Mouse (Mus musculus): ENCODE data around the gene Tbl3. TPM values are rescaled to one million over a fixed set of nuclear protein-coding genes. Genes with fewer than 3 reads are reported as not detected.

Gene Tbl3
- polyA plus RNA-seq, 1 experiment from 2014 or later = 45.9 TPM

DNA sequence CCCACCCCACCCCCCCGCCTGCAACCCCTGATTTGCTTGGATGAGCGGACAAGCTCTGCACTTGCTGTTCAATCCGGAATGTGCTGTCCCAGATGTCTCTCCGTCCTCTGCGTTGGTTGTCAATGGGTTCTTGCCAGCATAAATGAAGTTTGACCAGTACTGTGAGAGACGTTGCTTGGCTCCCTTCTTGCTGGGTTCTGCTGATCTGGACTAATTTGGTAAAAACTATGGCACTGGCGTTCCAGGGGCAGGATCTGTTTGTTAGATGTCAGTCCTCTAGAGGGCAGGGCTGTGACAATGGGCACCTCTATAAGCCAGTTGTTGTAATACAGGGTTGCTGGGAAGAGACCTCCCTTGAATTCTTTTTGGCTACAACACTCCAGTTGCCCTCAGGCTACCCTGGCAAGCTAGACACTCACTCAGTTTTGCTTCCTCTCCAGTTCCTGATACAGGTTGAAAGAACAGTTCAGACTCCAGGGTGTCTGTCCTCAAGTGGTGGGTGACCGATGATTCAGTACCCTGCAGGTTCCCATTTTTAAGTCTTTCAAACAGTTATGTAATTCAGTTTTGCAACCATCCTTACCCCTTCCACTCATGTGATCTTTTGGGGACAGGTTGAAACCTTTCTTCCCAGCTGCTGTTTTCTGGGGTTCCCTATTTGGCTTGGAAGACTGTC is 29.8 kb upstream of the Tbl3 start:
- Histone ChIP-seq H3K9me3 (replicated peaks) (no peaks in the 10 kb centered on the region), H3K27ac (ENCODE audit: poor library complexity, severe bottlenecking) (no peak overlapping the region), H3K27me3 (replicated peaks) (no peaks in the 10 kb centered on the region), H3K4me2 (peak overlapping the region; percentile 79), H3K36me3 (peaks cover 16% of the 10 kb centered on the region; the same call in 1 of the 2 replicates), H3K4me1 (replicated peaks) (peaks cover 23% of the 10 kb centered on the region), H3K9ac (peak overlapping the region; percentile 82), H3K4me3 (peak overlapping the region; percentile 69)
- 26% methylated on average over 8 of the region's 8 CpGs for WGBS
- no peak for ATAC-seq (ENCODE audit: insufficient number of reproducible peaks, low FRiP score)

DNA sequence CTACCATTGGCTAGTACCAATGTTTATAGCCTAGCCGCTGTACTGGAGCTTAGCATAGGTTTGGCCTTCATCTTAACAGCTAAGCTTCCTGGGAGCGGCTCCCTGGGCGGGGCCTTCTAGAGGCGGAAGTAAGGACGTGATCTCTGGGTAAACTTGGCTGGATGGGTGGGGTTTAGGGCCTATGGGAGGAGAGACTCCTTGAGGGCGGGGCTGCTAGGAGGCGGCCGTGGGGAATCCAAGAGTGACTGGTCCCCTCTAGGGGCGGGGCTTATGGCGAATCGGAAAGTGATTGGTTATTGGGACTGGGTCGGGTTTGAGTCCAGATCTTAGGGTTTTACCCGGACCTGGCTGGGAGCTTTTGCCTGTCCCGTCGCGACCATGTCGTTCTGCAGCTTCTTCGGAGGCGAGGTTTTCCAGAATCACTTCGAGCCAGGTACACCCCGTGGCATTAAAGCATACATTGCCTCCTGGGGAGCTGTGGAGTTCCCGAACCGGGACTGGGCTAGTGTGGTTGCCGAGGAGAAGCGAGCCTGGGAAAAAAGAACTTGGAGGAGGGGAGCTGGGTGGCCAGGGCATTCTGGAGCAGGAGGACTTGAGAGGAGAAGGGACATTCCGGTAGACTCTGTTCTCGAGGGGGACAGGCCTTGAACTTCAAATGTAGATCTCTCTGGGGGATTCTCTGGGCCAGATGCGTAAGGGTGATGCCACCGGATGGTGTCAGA is 29.0 kb upstream of the Tbl3 start, which contains the start of gene Msrb1:
Gene Msrb1, plus strand, starts transcription at position 313 of the 722 bp plus-strand sequence.
- Histone ChIP-seq H3K9ac (peak within 1 kb of the TSS; percentile 82), H3K36me3 (peaks cover 13% of the 10 kb centered on the region; the same call in 1 of the 2 replicates), H3K27ac (ENCODE audit: poor library complexity, severe bottlenecking) (peak within 1 kb of the TSS; percentile 51; the same call in 1 of the 2 replicates), H3K4me3 (peak within 1 kb of the TSS; percentile 69), H3K9me3 (replicated peaks) (no peaks in the 10 kb centered on the region), H3K27me3 (replicated peaks) (no peaks in the 10 kb centered on the region), H3K4me1 (replicated peaks) (peaks cover 30% of the 10 kb centered on the region), H3K4me2 (peak within 1 kb of the TSS; percentile 79)
- ATAC-seq (ENCODE audit: insufficient number of reproducible peaks, low FRiP score) = peak; percentile 96
- WGBS = under 1% methylated on average over 29 of the region's 29 CpGs

DNA sequence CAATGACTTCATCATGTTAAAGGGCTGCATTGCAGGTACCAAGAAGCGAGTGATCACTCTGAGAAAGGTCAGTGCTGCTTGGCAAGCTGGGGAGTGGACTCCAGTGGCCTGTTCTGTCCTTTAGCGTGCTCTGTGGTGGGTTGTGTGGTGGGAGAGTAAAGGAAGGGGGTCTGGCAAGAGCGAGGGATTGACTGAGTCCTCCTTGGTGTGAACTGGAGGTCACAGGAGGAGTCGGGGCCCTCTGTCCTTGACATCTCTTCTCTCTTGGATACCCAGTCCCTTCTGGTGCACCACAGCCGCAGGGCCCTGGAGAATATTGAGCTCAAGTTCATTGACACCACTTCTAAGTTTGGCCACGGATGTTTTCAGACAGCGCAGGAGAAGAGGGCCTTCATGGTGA is 28.0 kb upstream of the Tbl3 start:
- Histone ChIP-seq H3K27ac (ENCODE audit: poor library complexity, severe bottlenecking) (no peak overlapping the region), H3K36me3 (peaks cover 7% of the 10 kb centered on the region; the same call in 1 of the 2 replicates), H3K27me3 (replicated peaks) (no peaks in the 10 kb centered on the region), H3K4me2 (0 out of 2 replicates have a peak overlapping the region, but pooled peaks have one; percentile 79), H3K9me3 (replicated peaks) (no peaks in the 10 kb centered on the region), H3K4me3 (no peak overlapping the region), H3K4me1 (replicated peaks) (peaks cover 30% of the 10 kb centered on the region), H3K9ac (no peak overlapping the region)
- WGBS = 84% methylated on average over 7 of the region's 7 CpGs
- ATAC-seq (ENCODE audit: insufficient number of reproducible peaks, low FRiP score) = no peak

- ATAC-seq (ENCODE audit: insufficient number of reproducible peaks, low FRiP score) = no peak
- no peaks in the 10 kb centered on the region for H3K27me3 ChIP-seq (replicated peaks)
- H3K4me3 ChIP-seq = no peak overlapping the region
- H3K9me3 ChIP-seq (replicated peaks) = no peaks in the 10 kb centered on the region
- no peak overlapping the region for H3K4me2 ChIP-seq
- H3K9ac ChIP-seq = no peak overlapping the region
- H3K36me3 ChIP-seq = no peaks in the 10 kb centered on the region
- peaks cover 30% of the 10 kb centered on the region for H3K4me1 ChIP-seq (replicated peaks)
- 79% methylated on average over 1 of the region's 1 CpGs for WGBS
- no peak overlapping the region for H3K27ac ChIP-seq (ENCODE audit: poor library complexity, severe bottlenecking)
Observed at GRCm38 (mm10) chr17:24734513-24734912, 27.1 kb upstream of the Tbl3 start.

DNA sequence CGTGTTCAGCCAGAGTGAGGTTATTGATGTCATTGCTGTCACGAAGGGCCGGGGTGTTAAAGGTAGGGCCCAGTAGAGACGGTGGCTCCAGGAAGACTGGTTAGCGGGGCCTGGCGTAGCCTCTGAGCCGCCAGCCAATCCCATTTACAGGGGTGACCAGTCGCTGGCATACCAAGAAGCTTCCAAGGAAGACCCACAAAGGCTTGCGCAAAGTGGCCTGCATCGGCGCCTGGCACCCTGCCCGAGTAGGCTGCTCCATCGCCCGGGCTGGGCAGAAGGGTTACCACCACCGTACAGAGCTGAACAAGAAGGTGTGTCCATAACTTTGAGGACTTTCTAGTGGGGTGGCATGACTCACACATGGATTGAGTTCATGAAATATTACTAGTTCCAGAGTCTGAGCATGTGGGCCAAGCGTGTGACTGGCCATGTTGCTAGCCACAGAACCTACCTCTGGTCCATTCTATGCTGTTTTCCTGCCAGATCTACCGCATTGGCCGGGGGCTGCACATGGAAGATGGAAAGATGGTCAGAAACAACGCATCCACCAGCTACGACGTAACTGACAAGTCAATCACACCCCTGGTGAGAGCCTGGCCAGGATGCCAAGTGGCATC is 26.1 kb upstream of the Tbl3 start:
- H3K9ac ChIP-seq = no peak overlapping the region
- 86% methylated on average over 21 of the region's 21 CpGs for WGBS
- H3K4me2 ChIP-seq = no peak overlapping the region
- peaks cover 30% of the 10 kb centered on the region for H3K4me1 ChIP-seq (replicated peaks)
- no peaks in the 10 kb centered on the region for H3K27me3 ChIP-seq (replicated peaks)
- H3K9me3 ChIP-seq (replicated peaks) = no peaks in the 10 kb centered on the region
- H3K36me3 ChIP-seq = no peaks in the 10 kb centered on the region
- no peak overlapping the region for H3K27ac ChIP-seq (ENCODE audit: poor library complexity, severe bottlenecking)
- ATAC-seq (ENCODE audit: insufficient number of reproducible peaks, low FRiP score) = no peak
- H3K4me3 ChIP-seq = no peak overlapping the region

DNA sequence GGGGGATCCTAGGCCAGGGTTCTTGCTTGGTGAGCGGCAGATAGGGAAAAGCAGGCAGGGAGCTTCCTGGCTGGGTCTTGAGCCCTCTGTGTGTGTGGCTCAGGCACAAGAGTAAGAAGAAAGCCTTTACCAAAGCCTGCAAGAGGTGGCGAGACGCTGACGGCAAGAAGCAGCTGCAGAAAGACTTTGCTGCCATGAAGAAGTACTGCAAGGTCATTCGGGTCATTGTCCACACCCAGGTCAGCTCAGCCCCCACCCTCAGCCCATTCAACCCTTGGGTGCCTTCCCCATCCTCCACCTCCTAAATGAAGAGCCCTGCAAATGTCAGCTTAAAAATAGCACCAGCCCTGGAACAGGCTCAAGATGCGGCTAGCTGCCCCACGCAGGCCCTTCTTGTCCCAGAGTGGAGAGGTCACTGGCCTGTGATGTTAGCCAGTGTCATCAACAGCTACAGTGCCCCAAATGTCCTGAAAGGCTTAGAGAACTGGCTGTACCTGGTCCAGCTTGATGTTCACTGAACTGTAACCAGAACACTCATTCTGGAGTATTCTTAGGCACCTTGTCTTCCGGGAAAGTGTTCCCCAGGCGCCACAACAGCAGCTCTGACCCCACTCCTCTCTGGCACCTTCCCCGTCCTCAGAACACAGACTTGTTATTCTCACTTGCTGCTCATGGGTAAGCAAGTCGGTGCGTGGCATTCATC is 24.9 kb upstream of the Tbl3 start:
- Histone ChIP-seq H3K36me3 (no peaks in the 10 kb centered on the region), H3K9me3 (replicated peaks) (no peaks in the 10 kb centered on the region), H3K4me3 (no peak overlapping the region), H3K27ac (ENCODE audit: poor library complexity, severe bottlenecking) (peak overlapping the region; percentile 36; the same call in 1 of the 2 replicates), H3K4me1 (replicated peaks) (peaks cover 24% of the 10 kb centered on the region), H3K9ac (no peak overlapping the region), H3K27me3 (replicated peaks) (peaks cover 9% of the 10 kb centered on the region; the same call in 1 of the 2 replicates), H3K4me2 (no peak overlapping the region)
- no peak for ATAC-seq (ENCODE audit: insufficient number of reproducible peaks, low FRiP score)
- WGBS = 64% methylated on average over 12 of the region's 12 CpGs

- Histone ChIP-seq H3K9ac (no peak overlapping the region), H3K4me3 (no peak overlapping the region), H3K9me3 (replicated peaks) (no peaks in the 10 kb centered on the region), H3K27me3 (replicated peaks) (peaks cover 10% of the 10 kb centered on the region; the same call in 1 of the 2 replicates), H3K4me1 (replicated peaks) (peaks cover 14% of the 10 kb centered on the region), H3K4me2 (no peak overlapping the region), H3K27ac (ENCODE audit: poor library complexity, severe bottlenecking) (no peak overlapping the region), H3K36me3 (no peaks in the 10 kb centered on the region)
- no peak for ATAC-seq (ENCODE audit: insufficient number of reproducible peaks, low FRiP score)
- 80% methylated on average over 14 of the region's 14 CpGs for WGBS
Observed at GRCm38 (mm10) chr17:24730787-24731186, 23.3 kb upstream of the Tbl3 start.

DNA sequence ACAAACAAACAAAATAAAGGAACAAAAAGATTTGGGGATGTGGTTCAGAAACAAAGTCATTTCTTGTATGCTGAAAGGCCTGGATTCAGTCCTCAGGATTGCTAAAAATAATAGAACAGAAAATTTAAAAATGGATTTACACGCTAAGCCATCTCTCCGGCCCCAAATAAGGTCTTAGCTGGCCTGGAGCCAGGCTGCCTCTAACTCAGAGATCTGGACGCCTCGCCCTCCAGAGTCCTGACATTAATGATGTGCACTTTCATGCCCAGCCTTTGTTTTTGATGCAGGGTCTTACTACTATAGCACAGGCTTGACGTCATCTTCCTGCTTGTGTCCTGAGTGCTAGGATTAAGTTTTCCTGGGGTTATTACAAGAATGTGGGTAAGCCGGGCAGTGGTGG is 21.6 kb upstream of the Tbl3 start:
- Histone ChIP-seq H3K27ac (ENCODE audit: poor library complexity, severe bottlenecking) (no peak overlapping the region), H3K9ac (no peak overlapping the region), H3K9me3 (replicated peaks) (no peaks in the 10 kb centered on the region), H3K4me2 (no peak overlapping the region), H3K4me3 (no peak overlapping the region), H3K4me1 (replicated peaks) (peaks cover 13% of the 10 kb centered on the region), H3K27me3 (replicated peaks) (peaks cover 10% of the 10 kb centered on the region; the same call in 1 of the 2 replicates), H3K36me3 (no peaks in the 10 kb centered on the region)
- no peak for ATAC-seq (ENCODE audit: insufficient number of reproducible peaks, low FRiP score)
- 72% methylated on average over 6 of the region's 6 CpGs for WGBS

DNA sequence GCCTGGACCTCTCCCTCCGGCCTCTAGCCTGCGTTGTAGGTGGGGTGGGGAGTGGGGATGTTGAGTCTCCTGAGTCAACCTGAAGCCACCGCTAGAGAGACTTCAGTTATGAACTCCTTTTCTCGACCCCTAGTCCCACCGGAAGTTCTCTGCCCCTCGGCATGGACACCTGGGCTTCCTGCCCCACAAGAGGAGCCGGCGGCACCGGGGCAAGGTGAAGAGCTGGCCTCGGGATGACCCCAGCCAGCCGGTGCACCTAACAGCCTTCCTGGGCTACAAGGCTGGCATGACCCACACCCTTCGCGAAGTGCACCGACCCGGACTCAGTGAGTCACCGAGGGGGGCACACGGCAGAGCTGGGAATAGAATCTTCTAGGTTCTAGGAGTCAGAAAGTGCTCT is 20.7 kb upstream of the Tbl3 start:
- no peaks in the 10 kb centered on the region for H3K36me3 ChIP-seq
- H3K27ac ChIP-seq (ENCODE audit: poor library complexity, severe bottlenecking) = no peak overlapping the region
- H3K27me3 ChIP-seq (replicated peaks) = peaks cover 10% of the 10 kb centered on the region; the same call in 1 of the 2 replicates
- H3K4me3 ChIP-seq = no peak overlapping the region
- 65% methylated on average over 17 of the region's 17 CpGs for WGBS
- no peaks in the 10 kb centered on the region for H3K9me3 ChIP-seq (replicated peaks)
- no peak overlapping the region for H3K4me2 ChIP-seq
- ATAC-seq (ENCODE audit: insufficient number of reproducible peaks, low FRiP score) = no peak
- peaks cover 17% of the 10 kb centered on the region for H3K4me1 ChIP-seq (replicated peaks)
- H3K9ac ChIP-seq = no peak overlapping the region

DNA sequence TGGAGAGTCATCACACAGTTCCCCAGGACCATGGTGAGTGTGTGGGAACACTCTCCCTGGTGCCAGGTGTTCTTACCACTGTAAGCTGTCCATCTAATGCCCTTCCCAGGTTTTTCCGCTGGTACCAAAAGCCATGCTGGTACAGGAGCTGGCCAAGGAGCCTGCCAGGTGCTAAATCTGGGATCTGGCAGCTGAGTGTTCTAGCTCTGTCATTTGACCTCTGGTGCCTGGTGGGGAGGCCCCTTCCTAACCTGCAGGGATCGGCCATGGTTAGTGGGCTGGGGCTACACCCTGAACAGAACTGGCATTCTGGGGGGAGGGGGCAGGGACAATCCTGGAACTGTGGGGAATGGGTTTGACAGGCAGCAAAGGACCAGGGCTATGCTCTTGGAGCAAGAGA is 20.2 kb upstream of the Tbl3 start, which contains the start of gene Rpl3l:
Gene Rpl3l, plus strand, starts transcription at position 203 of the 400 bp plus-strand sequence.
- Histone ChIP-seq H3K27ac (ENCODE audit: poor library complexity, severe bottlenecking) (no peak within 1 kb of the TSS), H3K4me2 (no peak within 1 kb of the TSS), H3K36me3 (peaks cover 1% of the 10 kb centered on the region), H3K4me1 (replicated peaks) (peaks cover 20% of the 10 kb centered on the region), H3K9ac (no peak within 1 kb of the TSS), H3K9me3 (replicated peaks) (no peaks in the 10 kb centered on the region), H3K4me3 (no peak within 1 kb of the TSS), H3K27me3 (replicated peaks) (peaks cover 10% of the 10 kb centered on the region; the same call in 1 of the 2 replicates)
- WGBS = 68% methylated on average over 2 of the region's 2 CpGs
- no peak for ATAC-seq (ENCODE audit: insufficient number of reproducible peaks, low FRiP score)
